Mouse (Mus musculus) midbrain, embryonic 16.5 days (tissue): ENCODE measurements around the gene C1rb. TPM values are rescaled to one million over a fixed set of nuclear protein-coding genes. Genes with fewer than 3 reads are reported as not detected.
"Not testable (repeated sequence)": the region's sequence is repeated elsewhere in the genome, so short reads cannot be mapped to it uniquely, and the experiment has no call there.

Source experiments
- ATAC-seq: fragments of 200-750 bp; cut with Nextera tagmentation; 2 replicates; pipeline ENCODE4 v1.8.0; 2017; ENCODE audit warnings: moderate TSS enrichment
- H3K27ac ChIP-seq: fragments of 300-500 bp; sonication (generic); 2 replicates; pipeline ENCODE4 v1.5.1; 2014; ENCODE audit warnings: mild to moderate bottlenecking, low read length, mixed read lengths
- H3K27me3 ChIP-seq: fragments of 300-500 bp; sonication (generic); 2 replicates; pipeline ENCODE4 v1.6.1; 2014; ENCODE audit warnings: low read depth, low read length, mixed read lengths; ENCODE audit not compliant: control insufficient read depth, insufficient read depth
- H3K36me3 ChIP-seq: fragments of 300-500 bp; sonication (generic); 2 replicates; pipeline ENCODE4 v1.6.1; 2014; ENCODE audit warnings: mild to moderate bottlenecking, low read length, moderate library complexity, mixed read lengths; ENCODE audit not compliant: control insufficient read depth, insufficient read depth
- H3K4me1 ChIP-seq: fragments of 300-500 bp; sonication (generic); 2 replicates; pipeline ENCODE4 v1.6.1; 2014; ENCODE audit warnings: mild to moderate bottlenecking, low read length, mixed read lengths; ENCODE audit not compliant: control insufficient read depth, insufficient read depth
- H3K4me2 ChIP-seq: fragments of 300-500 bp; sonication (generic); 2 replicates; pipeline ENCODE4 v1.6.1; 2014; ENCODE audit warnings: mild to moderate bottlenecking, low read length, mixed read lengths
- H3K4me3 ChIP-seq: fragments of 300-500 bp; sonication (generic); 2 replicates; pipeline ENCODE4 v1.5.1; 2014; ENCODE audit warnings: low read depth, mild to moderate bottlenecking, low read length, moderate library complexity, mixed read lengths
- H3K9ac ChIP-seq: fragments of 300-500 bp; sonication (generic); 2 replicates; pipeline ENCODE4 v1.6.1; 2014; ENCODE audit warnings: low read depth, low read length, mixed read lengths
- H3K9me3 ChIP-seq: fragments of 300-500 bp; sonication (generic); replicated peaks from 2 replicates; pipeline ENCODE4 v1.6.1; 2014; ENCODE audit warnings: mild to moderate bottlenecking, low read length, mixed read lengths; ENCODE audit not compliant: control insufficient read depth, poor library complexity, severe bottlenecking
- WGBS: fragments of 180-500 bp; shearing (Covaris S2); extraction: QIAGEN DNeasy Blood & Tissue Kit; methylation state at CpG from one replicate; pipeline ENCODE4 v1.1.7; 2014; 5-methylcytosine and 5-hydroxymethylcytosine counted together
- polyA plus RNA-seq: library from polyadenylated mRNA; unstranded; fragments of >200 nt; fragmentation: Nextera tagmentation; extraction: Ambion mirVana; gene quantifications from 2 replicates; pipeline ENCODE4 v1.2.1, GENCODE M21; 2015

Gene C1rb
- polyA plus RNA-seq, result not detected in 2 replicates

DNA sequence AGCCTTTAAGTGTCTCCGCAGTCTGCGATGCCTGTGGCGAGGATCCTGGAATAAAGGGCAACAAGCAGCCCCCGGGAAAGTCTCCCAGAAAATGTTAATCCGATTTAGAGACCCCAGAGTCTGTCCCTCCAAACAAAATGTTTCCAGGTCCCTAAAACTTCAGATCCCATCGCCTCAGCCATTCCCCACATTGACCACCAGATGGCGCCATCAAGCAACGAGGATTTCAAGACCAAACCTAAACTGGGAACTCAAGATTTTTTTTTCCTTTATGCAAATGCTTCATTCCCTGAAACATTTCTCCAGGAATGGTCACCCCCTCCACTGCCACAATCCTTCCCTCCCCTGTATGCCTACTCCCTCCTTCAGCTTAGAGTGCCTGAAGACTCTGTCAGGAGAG, at the start of gene C1rb:
C1rb (plus strand) TSS at position 269 of the 400 bp plus-strand sequence.
- no peak for ATAC-seq
- Histone ChIP-seq H3K9ac (no peak within 1 kb of the TSS), H3K4me2 (peak within 1 kb of the TSS; percentile 24; the same call in 1 of the 2 replicates), H3K9me3 (no peaks in the 10 kb centered on the region), H3K27ac (no peak within 1 kb of the TSS), H3K4me3 (no peak within 1 kb of the TSS), H3K4me1 (no peaks in the 10 kb centered on the region), H3K36me3 (no peaks in the 10 kb centered on the region), H3K27me3 (no peaks in the 10 kb centered on the region)
- 1% methylated on average over 8 of the region's 8 CpGs for WGBS

DNA sequence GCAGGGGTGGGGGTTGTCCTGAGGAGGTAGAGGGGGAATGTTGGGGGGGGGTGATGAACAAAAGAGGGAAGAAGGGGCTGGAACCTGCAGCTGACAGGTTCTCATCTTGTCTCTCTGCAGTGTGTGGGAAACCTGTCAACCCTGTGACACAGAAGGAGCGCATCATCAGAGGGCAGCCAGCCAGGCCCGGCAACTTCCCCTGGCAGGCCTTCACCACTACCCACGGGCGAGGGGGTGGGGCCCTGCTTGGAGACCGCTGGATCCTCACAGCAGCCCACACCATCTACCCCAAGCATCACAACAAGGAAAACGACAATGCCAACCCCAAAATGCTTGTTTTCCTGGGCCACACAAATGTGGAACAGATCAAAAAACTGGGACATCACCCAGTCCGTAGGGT, 48.0 kb upstream of the C1rb start:
- H3K9me3 ChIP-seq, H3K27ac ChIP-seq, H3K36me3 ChIP-seq, H3K4me1 ChIP-seq, H3K9ac ChIP-seq, H3K4me3 ChIP-seq, H3K27me3 ChIP-seq, H3K4me2 ChIP-seq, ATAC-seq: not testable (repeated sequence)
- WGBS, result 78% methylated on average over 7 of the region's 7 CpGs

DNA sequence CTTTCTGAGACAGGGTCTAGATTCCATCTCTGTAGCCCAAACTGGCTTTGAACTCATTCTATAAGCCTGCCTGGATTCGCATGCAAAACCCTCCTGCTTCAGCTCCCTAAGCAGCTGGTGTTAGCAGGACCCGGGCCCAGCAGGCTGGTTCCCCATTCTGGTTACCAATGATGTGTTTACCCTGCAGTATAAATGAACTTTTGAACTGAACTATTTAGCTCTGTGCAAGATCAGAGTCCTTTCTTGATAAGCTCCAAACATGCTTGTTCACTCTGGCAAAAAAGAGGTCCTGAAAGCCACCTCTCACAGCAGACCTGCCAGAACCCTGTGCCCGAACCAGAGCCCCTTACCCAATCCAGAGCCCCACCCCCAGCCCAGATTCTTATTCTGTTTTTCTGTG, 42.2 kb upstream of the C1rb start:
- Histone ChIP-seq H3K27ac (no peak overlapping the region), H3K36me3 (no peaks in the 10 kb centered on the region), H3K27me3 (no peaks in the 10 kb centered on the region), H3K4me3 (no peak overlapping the region), H3K4me2 (no peak overlapping the region), H3K9ac (no peak overlapping the region), H3K4me1 (no peaks in the 10 kb centered on the region), H3K9me3 (no peaks in the 10 kb centered on the region)
- 71% methylated on average over 3 of the region's 3 CpGs for WGBS
- ATAC-seq, result no peak

DNA sequence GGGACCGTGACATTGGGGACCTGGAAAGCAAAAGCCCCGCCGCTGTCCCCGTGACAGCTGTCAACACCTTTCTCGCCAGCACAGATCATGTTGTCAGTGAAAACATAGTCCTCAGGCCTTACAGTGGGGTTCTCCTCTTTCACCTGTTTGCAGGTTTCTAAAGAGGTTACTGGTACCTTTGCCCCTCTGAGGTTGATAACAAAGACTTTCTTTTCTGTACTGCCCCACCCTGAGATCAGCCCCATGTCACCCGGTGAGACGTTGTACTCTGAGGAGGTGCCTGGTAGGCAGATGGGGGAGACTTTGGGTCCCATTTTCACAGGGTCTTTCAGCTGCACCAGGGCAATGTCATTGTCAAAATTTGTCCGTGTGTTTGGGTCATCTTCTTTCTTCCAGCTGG, 39.0 kb upstream of the C1rb start:
- 90% methylated on average over 8 of the region's 8 CpGs for WGBS
- Histone ChIP-seq H3K36me3 (no peaks in the 10 kb centered on the region), H3K27ac (no peak overlapping the region), H3K9ac (no peak overlapping the region), H3K4me3 (no peak overlapping the region), H3K9me3 (no peaks in the 10 kb centered on the region), H3K4me1 (no peaks in the 10 kb centered on the region), H3K4me2 (no peak overlapping the region), H3K27me3 (no peaks in the 10 kb centered on the region)
- no peak for ATAC-seq

DNA sequence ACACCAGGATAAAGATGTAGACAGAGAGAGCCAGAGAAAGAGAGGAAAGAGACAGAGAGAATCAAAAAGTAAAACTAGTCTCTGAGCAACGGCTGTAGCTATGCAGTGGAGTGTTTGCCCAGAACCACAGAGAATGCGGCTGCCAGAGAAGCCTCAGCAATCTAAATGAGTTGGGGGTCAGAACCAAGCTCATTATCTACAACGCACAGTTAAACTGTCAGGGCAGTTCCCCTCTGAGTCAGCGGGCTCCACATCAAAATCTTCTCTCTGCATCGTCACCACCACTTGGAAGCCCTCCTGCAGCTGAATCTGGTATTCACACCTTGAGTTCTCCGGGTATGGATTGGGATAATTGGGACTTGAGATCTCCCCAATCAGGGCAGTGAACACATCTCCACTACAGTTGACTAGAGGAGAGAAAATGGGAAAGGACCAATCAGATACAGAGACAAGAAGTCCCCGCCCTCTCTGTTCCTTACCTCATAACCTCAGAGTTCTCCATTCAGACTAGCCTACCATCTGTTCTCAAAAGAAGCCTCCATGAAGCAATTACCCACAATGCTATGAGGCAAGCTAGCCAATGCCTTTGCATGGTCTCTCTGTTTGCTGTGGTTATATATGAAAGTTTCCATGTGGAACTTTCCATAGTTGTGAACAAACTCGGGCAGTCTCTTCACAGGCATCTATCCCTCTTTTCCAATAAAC, 33.8 kb upstream of the C1rb start:
- H3K27me3 ChIP-seq, H3K27ac ChIP-seq, H3K4me1 ChIP-seq, H3K9me3 ChIP-seq, H3K4me2 ChIP-seq, H3K36me3 ChIP-seq, H3K9ac ChIP-seq, ATAC-seq, H3K4me3 ChIP-seq: not testable (repeated sequence)
- 82% methylated on average over 8 of the region's 8 CpGs for WGBS

DNA sequence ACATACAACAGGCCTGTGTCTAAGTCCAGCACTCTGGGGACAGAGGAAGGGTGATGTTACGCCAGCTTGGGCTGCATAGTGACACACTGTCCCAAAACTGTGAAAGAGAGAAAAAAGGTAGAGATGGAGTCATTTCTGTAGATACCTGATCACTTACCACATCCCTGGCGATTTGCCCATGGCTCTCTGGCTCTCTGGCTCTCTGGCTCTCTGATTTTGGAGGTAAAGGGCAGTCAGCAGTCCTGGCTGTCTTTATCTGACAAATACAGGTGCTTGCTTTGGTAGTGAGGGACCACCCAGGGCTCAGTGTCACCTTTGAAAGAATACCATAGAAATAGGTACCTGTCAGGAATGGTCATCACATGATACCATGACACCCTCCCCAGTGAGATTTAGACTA, 28.9 kb upstream of the C1rb start:
- not testable (repeated sequence) for H3K4me2 ChIP-seq
- 78% methylated on average over 2 of the region's 2 CpGs for WGBS

DNA sequence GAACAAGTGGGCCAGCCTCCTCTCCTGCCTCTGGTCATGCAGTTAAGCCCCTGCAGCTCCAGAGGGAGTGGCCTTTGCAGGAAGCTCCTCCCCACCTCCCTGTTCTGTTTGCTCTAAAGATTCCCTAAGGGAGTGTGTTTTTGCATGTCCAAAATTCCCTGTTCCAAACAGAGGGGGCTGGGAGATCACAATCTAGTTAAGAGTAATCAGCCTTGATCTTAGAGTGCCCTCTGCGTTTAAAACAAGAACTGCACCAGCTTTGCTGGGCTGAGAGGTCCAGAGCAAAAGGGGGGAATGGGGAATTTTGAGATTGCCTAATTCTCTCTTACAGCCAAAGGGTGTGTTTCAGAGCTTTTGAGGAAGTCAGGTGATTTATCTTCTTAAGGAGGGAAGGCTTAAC, 27.8 kb upstream of the C1rb start, which contains the start of gene C1s1:
C1s1 (minus strand) TSS at position 76 of the 400 bp plus-strand sequence.
- not testable (repeated sequence) for H3K4me1 ChIP-seq, H3K4me3 ChIP-seq, H3K4me2 ChIP-seq, ATAC-seq, H3K36me3 ChIP-seq, H3K9ac ChIP-seq, H3K27ac ChIP-seq, H3K27me3 ChIP-seq, H3K9me3 ChIP-seq
- 0% methylated on average over 1 of the region's 1 CpGs for WGBS

More for the DNA sequence above, 28.9 kb upstream of the C1rb start:
- not testable (repeated sequence) for H3K4me1 ChIP-seq, H3K9me3 ChIP-seq, H3K36me3 ChIP-seq, H3K9ac ChIP-seq, H3K4me3 ChIP-seq, ATAC-seq, H3K27me3 ChIP-seq, H3K27ac ChIP-seq

DNA sequence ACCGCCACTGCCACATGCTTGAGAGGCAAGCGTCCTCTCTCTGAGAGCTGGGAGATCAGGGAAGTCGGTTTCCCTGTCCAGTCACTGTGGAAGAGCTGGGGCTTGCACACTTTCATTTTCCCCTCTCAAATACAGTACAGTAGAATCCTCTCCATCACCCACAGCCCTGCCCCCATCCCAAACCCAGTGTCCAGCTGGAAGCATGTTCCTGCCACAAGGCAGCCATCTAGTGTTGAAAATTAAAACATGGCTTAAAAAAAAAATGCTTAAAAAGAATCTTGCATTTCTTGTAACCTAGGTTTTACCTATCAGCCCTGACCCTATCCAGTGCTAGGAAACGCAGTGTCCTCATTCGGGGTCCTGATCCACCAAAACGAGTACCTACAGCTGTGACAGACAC, 25.6 kb upstream of the C1rb start:
- Histone ChIP-seq H3K4me2 (no peak overlapping the region), H3K27me3 (no peaks in the 10 kb centered on the region), H3K4me1 (no peaks in the 10 kb centered on the region), H3K36me3 (no peaks in the 10 kb centered on the region), H3K9me3 (no peaks in the 10 kb centered on the region), H3K4me3 (no peak overlapping the region), H3K9ac (no peak overlapping the region), H3K27ac (no peak overlapping the region)
- ATAC-seq, result no peak
- 86% methylated on average over 5 of the region's 6 CpGs for WGBS

DNA sequence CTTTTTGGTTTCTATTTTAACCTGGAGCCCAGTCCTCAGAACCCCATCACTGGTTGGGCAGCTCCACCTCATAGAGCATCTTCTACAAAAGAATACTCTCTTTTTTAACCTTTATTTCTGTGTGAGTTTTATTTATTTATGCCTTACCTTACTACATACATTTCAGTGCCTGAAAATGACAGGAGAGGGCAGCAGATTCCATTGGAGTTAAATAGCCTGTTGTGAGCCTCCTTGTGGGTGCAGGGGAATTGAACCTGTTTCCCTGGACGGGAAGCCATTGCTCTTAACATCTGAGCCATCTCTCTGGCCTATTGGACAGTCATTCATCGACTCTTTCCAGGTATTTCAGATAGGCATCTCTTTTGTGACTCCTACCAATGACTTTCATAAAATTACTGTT, 24.7 kb upstream of the C1rb start:
- no peak for ATAC-seq
- H3K9ac ChIP-seq, result no peak overlapping the region
- whole genome bisulfite sequencing, result 86% methylated on average over 2 of the region's 2 CpGs
- no peak overlapping the region for H3K4me2 ChIP-seq
- H3K27ac ChIP-seq, result no peak overlapping the region
- H3K4me3 ChIP-seq, result no peak overlapping the region
- H3K36me3 ChIP-seq, result no peaks in the 10 kb centered on the region
- H3K9me3 ChIP-seq, result 0 out of 2 replicates have a peak, but pooled peaks cover 2% of the 10 kb centered on the region
- H3K27me3 ChIP-seq, result no peaks in the 10 kb centered on the region
- no peaks in the 10 kb centered on the region for H3K4me1 ChIP-seq
